Mouse (Mus musculus): ENCODE results near the gene Olfr1419. TPM values are rescaled to one million over a fixed set of nuclear protein-coding genes. Genes with fewer than 3 reads are reported as not detected.
A peak's percentile ranks its signal among the peaks of the same experiment; 100 is the strongest.

Gene Olfr1419
- total and polyA plus RNA-seq, 2 experiments from 2014 or later: not detected

DNA sequence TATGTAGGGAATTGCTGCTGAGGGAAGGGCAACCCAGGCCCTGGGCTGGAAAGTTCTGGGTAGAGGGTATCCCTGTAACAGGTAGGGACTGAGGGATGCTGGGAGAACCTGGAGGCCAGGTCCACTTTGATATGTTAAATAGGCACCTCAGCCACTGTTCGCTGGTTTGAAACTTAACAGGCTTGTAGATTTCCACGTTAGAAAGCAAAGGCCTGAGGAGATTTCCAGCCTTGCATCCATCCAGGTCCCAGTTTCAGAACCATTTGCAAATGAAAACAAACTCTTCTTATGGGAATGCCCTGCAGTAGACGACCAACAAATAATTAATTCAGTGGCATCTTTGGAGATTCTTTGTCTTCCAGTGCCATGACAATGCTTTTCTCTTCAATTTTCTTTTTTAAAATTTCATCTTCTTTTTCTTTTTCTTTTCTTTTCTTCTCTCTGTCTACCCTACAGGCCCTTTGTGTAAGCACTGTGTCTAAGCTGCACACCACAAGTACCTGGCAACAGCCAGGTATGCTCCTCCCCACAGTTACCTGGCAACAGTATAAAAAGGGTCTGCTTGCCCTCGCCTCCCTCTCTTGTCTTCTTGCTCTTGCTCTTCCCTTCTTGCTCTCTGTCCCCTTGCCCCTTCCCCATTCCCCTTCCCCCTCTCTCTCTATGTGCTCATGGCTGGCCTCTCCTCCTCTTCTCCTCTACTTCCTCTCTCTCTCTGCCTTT is 51.4 kb downstream of the Olfr1419 start:
- Histone ChIP-seq H3K36me3 (replicated peaks; ENCODE audit: control insufficient read depth, insufficient read depth, low read length) (no peaks in the 10 kb centered on the region), H3K4me1 (ENCODE audit: control insufficient read depth, insufficient read depth) (peaks cover 6% of the 10 kb centered on the region; the same call in 1 of the 2 replicates), H3K27me3 (ENCODE audit: control insufficient read depth, insufficient read depth, low read length) (no peaks in the 10 kb centered on the region), H3K4me3 (ENCODE audit: low read depth, low read length) (no peak overlapping the region), H3K9me3 (replicated peaks; ENCODE audit: control insufficient read depth, low read length) (no peaks in the 10 kb centered on the region), H3K9ac (replicated peaks; ENCODE audit: low read depth, low read length) (no peak overlapping the region), H3K27ac (ENCODE audit: low read depth) (no peak overlapping the region), H3K4me2 (ENCODE audit: low read depth, low read length) (no peak overlapping the region)
- TF ChIP-seq EP300 (IDR thresholded peaks at IDR 0.05; ENCODE audit: low read depth) (no peak), CTCF (IDR thresholded peaks at IDR 0.05; ENCODE audit: low read depth) (no peak)
- no peak for DNase-seq (ENCODE audit: low spot score)
- 55% methylated on average over 4 of the region's 4 CpGs for WGBS
- no peak for ATAC-seq (ENCODE audit: insufficient read depth, low read depth)

DNA sequence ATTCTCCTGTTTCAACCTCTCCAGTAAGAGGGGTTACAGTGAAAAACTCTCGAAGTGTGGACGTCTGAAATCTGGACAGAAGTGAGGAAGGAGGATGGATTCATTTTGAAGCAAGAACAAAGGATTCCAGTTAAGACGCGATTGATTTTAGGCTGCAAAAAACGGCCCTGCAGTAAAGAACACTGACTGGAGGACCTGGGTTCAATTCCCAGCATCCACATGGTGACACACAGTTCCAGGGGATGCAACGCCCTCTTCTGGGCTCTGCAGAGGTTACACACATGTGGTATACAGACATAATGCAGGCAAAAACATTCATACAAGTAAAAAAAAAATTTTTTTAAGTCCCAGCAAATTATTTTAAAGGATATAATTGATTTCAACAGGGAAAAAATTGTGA is 54.7 kb downstream of the Olfr1419 start:
- DNase-seq (ENCODE audit: low spot score) (no peak), ATAC-seq (ENCODE audit: insufficient read depth, low read depth) (no peak)
- Histone ChIP-seq H3K36me3 (replicated peaks; ENCODE audit: control insufficient read depth, insufficient read depth, low read length) (no peaks in the 10 kb centered on the region), H3K9ac (replicated peaks; ENCODE audit: low read depth, low read length) (no peak overlapping the region), H3K27ac (ENCODE audit: low read depth) (no peak overlapping the region), H3K4me2 (ENCODE audit: low read depth, low read length) (peak overlapping the region; percentile 61), H3K9me3 (replicated peaks; ENCODE audit: control insufficient read depth, low read length) (no peaks in the 10 kb centered on the region), H3K4me3 (ENCODE audit: low read depth, low read length) (peak overlapping the region; percentile 54), H3K4me1 (ENCODE audit: control insufficient read depth, insufficient read depth) (peaks cover 6% of the 10 kb centered on the region; the same call in 1 of the 2 replicates), H3K27me3 (ENCODE audit: control insufficient read depth, insufficient read depth, low read length) (no peaks in the 10 kb centered on the region)
- 27% methylated on average over 6 of the region's 6 CpGs for WGBS
- TF ChIP-seq CTCF (IDR thresholded peaks at IDR 0.05; ENCODE audit: low read depth) (no peak), EP300 (IDR thresholded peaks at IDR 0.05; ENCODE audit: low read depth) (no peak)

DNA sequence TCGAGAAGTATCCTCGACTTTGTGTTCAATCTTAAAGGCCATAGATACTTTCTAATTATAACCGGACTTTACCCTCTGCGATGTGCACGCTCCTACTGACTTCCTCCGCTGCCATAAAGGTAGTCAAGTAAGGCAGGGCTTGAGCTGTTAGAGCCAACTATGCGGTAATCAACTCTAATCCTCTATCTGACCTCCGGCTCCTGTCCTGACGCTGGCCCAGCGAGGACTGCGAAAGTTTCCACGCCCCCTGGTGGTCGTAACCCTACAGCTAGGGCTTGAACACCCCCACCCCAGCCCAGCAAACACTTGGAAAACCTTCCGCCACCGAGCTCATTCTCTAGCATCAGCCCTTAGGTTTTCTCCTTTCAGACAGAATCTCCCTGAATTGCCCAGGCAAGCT is 55.1 kb downstream of the Olfr1419 start:
- Histone ChIP-seq H3K4me3 (ENCODE audit: low read depth, low read length) (peak overlapping the region; percentile 54), H3K9me3 (replicated peaks; ENCODE audit: control insufficient read depth, low read length) (no peaks in the 10 kb centered on the region), H3K4me2 (ENCODE audit: low read depth, low read length) (peak overlapping the region; percentile 61), H3K27ac (ENCODE audit: low read depth) (no peak overlapping the region), H3K9ac (replicated peaks; ENCODE audit: low read depth, low read length) (no peak overlapping the region), H3K36me3 (replicated peaks; ENCODE audit: control insufficient read depth, insufficient read depth, low read length) (no peaks in the 10 kb centered on the region), H3K27me3 (ENCODE audit: control insufficient read depth, insufficient read depth, low read length) (no peaks in the 10 kb centered on the region), H3K4me1 (ENCODE audit: control insufficient read depth, insufficient read depth) (peaks cover 6% of the 10 kb centered on the region; the same call in 1 of the 2 replicates)
- DNase-seq (ENCODE audit: low spot score) (peak; percentile 74), ATAC-seq (ENCODE audit: insufficient read depth, low read depth) (peak; percentile 83)
- no peak for TF ChIP-seq EP300 (IDR thresholded peaks at IDR 0.05; ENCODE audit: low read depth)
- TF ChIP-seq CTCF (IDR thresholded peaks at IDR 0.05; ENCODE audit: low read depth): peak; percentile 75
- under 1% methylated on average over 15 of the region's 15 CpGs for WGBS

DNA sequence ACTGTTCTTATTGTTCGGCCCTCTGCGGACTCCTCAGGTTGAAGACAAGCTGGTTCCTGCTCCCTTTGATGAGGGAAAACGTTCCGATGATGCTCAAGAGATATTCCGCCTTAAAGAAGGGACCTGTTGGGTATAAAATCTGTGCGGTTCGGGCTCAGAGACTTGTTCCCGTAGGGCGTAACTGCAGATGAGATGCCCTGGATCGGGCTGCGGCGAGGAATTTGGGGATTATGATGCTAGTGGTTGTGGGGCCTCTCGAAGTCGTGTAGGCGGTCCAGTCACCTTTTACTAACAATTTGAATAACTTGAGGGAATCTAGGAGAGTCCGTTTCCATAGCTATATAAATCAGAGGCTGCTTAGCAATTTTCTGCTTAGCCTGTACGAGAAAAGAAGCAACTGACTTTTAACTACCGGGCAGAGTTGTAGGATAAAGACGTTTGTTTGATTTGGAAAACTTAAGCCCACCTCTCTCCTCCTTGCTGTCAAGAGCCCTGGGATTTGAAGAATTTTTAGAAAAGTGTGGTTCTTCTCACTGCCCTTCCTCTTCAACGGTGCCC is 55.7 kb downstream of the Olfr1419 start, which contains the start of gene Stx3:
Gene Stx3, minus strand, starts transcription at position 261 of the 558 bp plus-strand sequence.
- H3K27me3 ChIP-seq (ENCODE audit: control insufficient read depth, insufficient read depth, low read length): no peaks in the 10 kb centered on the region
- 2% methylated on average over 20 of the region's 20 CpGs for WGBS
- peak within 1 kb of the TSS; percentile 31 for H3K27ac ChIP-seq (ENCODE audit: low read depth)

More for the DNA sequence above, 55.7 kb downstream of the Olfr1419 start, which contains the start of gene Stx3:
- Histone ChIP-seq H3K9me3 (replicated peaks; ENCODE audit: control insufficient read depth, low read length) (no peaks in the 10 kb centered on the region), H3K4me2 (ENCODE audit: low read depth, low read length) (peak within 1 kb of the TSS; percentile 61), H3K36me3 (replicated peaks; ENCODE audit: control insufficient read depth, insufficient read depth, low read length) (no peaks in the 10 kb centered on the region), H3K4me3 (ENCODE audit: low read depth, low read length) (peak within 1 kb of the TSS; percentile 54), H3K9ac (replicated peaks; ENCODE audit: low read depth, low read length) (peak within 1 kb of the TSS; percentile 34), H3K4me1 (ENCODE audit: control insufficient read depth, insufficient read depth) (peaks cover 6% of the 10 kb centered on the region; the same call in 1 of the 2 replicates)
- DNase-seq (ENCODE audit: low spot score) (no peak), ATAC-seq (ENCODE audit: insufficient read depth, low read depth) (no peak)
- no peak for TF ChIP-seq CTCF (IDR thresholded peaks at IDR 0.05; ENCODE audit: low read depth)

Small RNAs within 50 kb of the gene (microRNA-seq; reads per million reads assigned to microRNA genes)
- gene Mir6994: 6.6 reads per million, percentile 25 among the genes with 10 or more reads in this experiment

Other genes starting within 250 kb of the Olfr1419 start
- gene Ms4a3, start 234.3 kb downstream of the Olfr1419 start, total RNA-seq (2014; rRNA removed; ENCODE audit: low replicate concordance): 2.7 TPM in 1 of 2 replicates, not detected in the other
- gene Ms4a3, start 234.3 kb downstream of the Olfr1419 start, polyA plus RNA-seq (2015; fragmentation: Nextera tagmentation; extraction: Ambion mirVana): not detected in 2 replicates
- gene Oosp2, start 214.5 kb downstream of the Olfr1419 start, total RNA-seq (2014; rRNA removed; ENCODE audit: low replicate concordance): not detected in 2 replicates
- not detected in 2 replicates for gene Oosp2, start 214.5 kb downstream of the Olfr1419 start, polyA plus RNA-seq (2015; fragmentation: Nextera tagmentation; extraction: Ambion mirVana)
- gene Oosp1, start 184.0 kb downstream of the Olfr1419 start, total RNA-seq (2014; rRNA removed; ENCODE audit: low replicate concordance): not detected in 2 replicates
- gene Oosp1, start 184.0 kb downstream of the Olfr1419 start, polyA plus RNA-seq (2015; fragmentation: Nextera tagmentation; extraction: Ambion mirVana): not detected in 2 replicates
- gene Oosp3, start 178.1 kb downstream of the Olfr1419 start, total RNA-seq (2014; rRNA removed; ENCODE audit: low replicate concordance): not detected in 2 replicates
- not detected in 2 replicates for gene Oosp3, start 178.1 kb downstream of the Olfr1419 start, polyA plus RNA-seq (2015; fragmentation: Nextera tagmentation; extraction: Ambion mirVana)
- gene Gif, start 127.6 kb downstream of the Olfr1419 start, total RNA-seq (2014; rRNA removed; ENCODE audit: low replicate concordance): not detected in 2 replicates
- gene Gif, start 127.6 kb downstream of the Olfr1419 start, polyA plus RNA-seq (2015; fragmentation: Nextera tagmentation; extraction: Ambion mirVana): not detected in 2 replicates
- gene Mrpl16, start 104.7 kb downstream of the Olfr1419 start, total RNA-seq (2014; rRNA removed; ENCODE audit: low replicate concordance): 32.2 and 49.9 TPM in 2 replicates
- gene Mrpl16, start 104.7 kb downstream of the Olfr1419 start, polyA plus RNA-seq (2015; fragmentation: Nextera tagmentation; extraction: Ambion mirVana): 97.6 and 99.1 TPM in 2 replicates
- 8.0 and 10.6 TPM in 2 replicates for gene Stx3, start 55.7 kb downstream of the Olfr1419 start, total RNA-seq (2014; rRNA removed; ENCODE audit: low replicate concordance)
- 6.0 and 6.3 TPM in 2 replicates for gene Stx3, start 55.7 kb downstream of the Olfr1419 start, polyA plus RNA-seq (2015; fragmentation: Nextera tagmentation; extraction: Ambion mirVana)
- gene Olfr1417, start 35.9 kb downstream of the Olfr1419 start, total RNA-seq (2014; rRNA removed; ENCODE audit: low replicate concordance): not detected in 2 replicates
- not detected in 2 replicates for gene Olfr1417, start 35.9 kb downstream of the Olfr1419 start, polyA plus RNA-seq (2015; fragmentation: Nextera tagmentation; extraction: Ambion mirVana)
- not detected in 2 replicates for gene Olfr1418, start 14.0 kb downstream of the Olfr1419 start, total RNA-seq (2014; rRNA removed; ENCODE audit: low replicate concordance)
- gene Olfr1418, start 14.0 kb downstream of the Olfr1419 start, polyA plus RNA-seq (2015; fragmentation: Nextera tagmentation; extraction: Ambion mirVana): not detected in 2 replicates
- gene Olfr1420, start 11.5 kb upstream of the Olfr1419 start, total RNA-seq (2014; rRNA removed; ENCODE audit: low replicate concordance): not detected in 2 replicates
- gene Olfr1420, start 11.5 kb upstream of the Olfr1419 start, polyA plus RNA-seq (2015; fragmentation: Nextera tagmentation; extraction: Ambion mirVana): 0.11 TPM in 1 of 2 replicates, not detected in the other
- 12.9 and 14.7 TPM in 2 replicates for gene Patl1, start 37.3 kb upstream of the Olfr1419 start, total RNA-seq (2014; rRNA removed; ENCODE audit: low replicate concordance)
- 10.0 and 11.5 TPM in 2 replicates for gene Patl1, start 37.3 kb upstream of the Olfr1419 start, polyA plus RNA-seq (2015; fragmentation: Nextera tagmentation; extraction: Ambion mirVana)
- gene Osbp, start 90.8 kb upstream of the Olfr1419 start, total RNA-seq (2014; rRNA removed; ENCODE audit: low replicate concordance): 32.7 and 43.2 TPM in 2 replicates
- 4.7 and 5.1 TPM in 2 replicates for gene Osbp, start 90.8 kb upstream of the Olfr1419 start, polyA plus RNA-seq (2015; fragmentation: Nextera tagmentation; extraction: Ambion mirVana)
- not detected in 2 replicates for gene Olfr1423, start 166.2 kb upstream of the Olfr1419 start, total RNA-seq (2014; rRNA removed; ENCODE audit: low replicate concordance)
- not detected in 2 replicates for gene Olfr1423, start 166.2 kb upstream of the Olfr1419 start, polyA plus RNA-seq (2015; fragmentation: Nextera tagmentation; extraction: Ambion mirVana)
- not detected in 2 replicates for gene Olfr1424, start 187.6 kb upstream of the Olfr1419 start, total RNA-seq (2014; rRNA removed; ENCODE audit: low replicate concordance)
- not detected in 2 replicates for gene Olfr1424, start 187.6 kb upstream of the Olfr1419 start, polyA plus RNA-seq (2015; fragmentation: Nextera tagmentation; extraction: Ambion mirVana)
- gene Olfr1425, start 202.6 kb upstream of the Olfr1419 start, total RNA-seq (2014; rRNA removed; ENCODE audit: low replicate concordance): not detected in 2 replicates
- not detected in 2 replicates for gene Olfr1425, start 202.6 kb upstream of the Olfr1419 start, polyA plus RNA-seq (2015; fragmentation: Nextera tagmentation; extraction: Ambion mirVana)
- not detected in 2 replicates for gene Olfr1426, start 216.9 kb upstream of the Olfr1419 start, total RNA-seq (2014; rRNA removed; ENCODE audit: low replicate concordance)
- not detected in 2 replicates for gene Olfr1426, start 216.9 kb upstream of the Olfr1419 start, polyA plus RNA-seq (2015; fragmentation: Nextera tagmentation; extraction: Ambion mirVana)
- gene Olfr1427, start 228.2 kb upstream of the Olfr1419 start, total RNA-seq (2014; rRNA removed; ENCODE audit: low replicate concordance): not detected in 2 replicates
- not detected in 2 replicates for gene Olfr1427, start 228.2 kb upstream of the Olfr1419 start, polyA plus RNA-seq (2015; fragmentation: Nextera tagmentation; extraction: Ambion mirVana)
- not detected in 2 replicates for gene Olfr1428, start 240.8 kb upstream of the Olfr1419 start, total RNA-seq (2014; rRNA removed; ENCODE audit: low replicate concordance)
- gene Olfr1428, start 240.8 kb upstream of the Olfr1419 start, polyA plus RNA-seq (2015; fragmentation: Nextera tagmentation; extraction: Ambion mirVana): not detected in 2 replicates
- not detected in 2 replicates for gene Olfr76, start 248.1 kb upstream of the Olfr1419 start, total RNA-seq (2014; rRNA removed; ENCODE audit: low replicate concordance)
- not detected in 2 replicates for gene Olfr76, start 248.1 kb upstream of the Olfr1419 start, polyA plus RNA-seq (2015; fragmentation: Nextera tagmentation; extraction: Ambion mirVana)

Measured in heart, postnatal 0 days (tissue).